Mouse (Mus musculus) kidney, postnatal 14 days (tissue): ENCODE measurements around the gene Zfp541.
A peak's percentile ranks its signal among the peaks of the same experiment; 100 is the strongest.

ENCODE experiments used
- DNase-seq: peaks from one replicate; pipeline ENCODE4 v3.0.0; 2022; ENCODE audit warnings: mixed read lengths

Zfp541 gene

DNA sequence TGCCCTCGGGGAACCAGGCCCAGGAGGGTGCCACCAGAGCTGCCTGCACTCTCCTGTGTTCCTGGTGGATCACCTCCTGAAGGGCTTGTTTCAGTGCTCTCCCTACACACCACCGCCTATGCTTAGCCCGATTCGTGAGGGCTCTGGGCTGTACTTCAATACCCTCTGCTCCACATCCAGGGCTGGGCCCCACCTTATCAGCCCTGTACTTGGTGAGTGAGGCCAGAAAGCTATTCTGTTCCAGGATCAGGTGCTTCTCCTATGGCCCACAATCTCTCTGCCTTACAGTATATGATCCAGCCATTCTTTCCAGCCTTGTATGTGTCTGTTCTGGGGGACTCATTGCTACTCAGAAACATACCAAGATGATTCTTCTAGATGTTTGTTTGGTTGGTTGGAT lies 21.7 kb downstream of the Zfp541 start:
- no peak for DNase-seq

DNA sequence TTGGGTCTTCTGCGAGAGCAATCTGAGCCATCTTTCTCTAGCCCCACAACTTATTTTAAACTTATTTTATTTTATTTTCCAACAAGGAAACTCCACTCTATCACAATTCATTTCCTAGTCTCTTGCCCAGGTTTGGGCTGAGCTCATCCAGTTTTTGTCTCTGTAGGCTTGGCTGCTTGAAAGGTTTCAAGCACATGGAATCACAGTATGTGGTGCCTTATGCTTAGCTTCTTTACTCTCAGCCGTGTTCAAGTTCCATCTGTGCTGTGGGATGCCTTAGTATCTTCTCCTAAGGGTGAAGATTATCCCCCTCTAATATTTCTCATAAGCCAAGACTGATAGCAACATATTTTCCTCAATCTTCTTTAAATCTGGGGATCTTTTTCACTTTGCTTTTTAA lies 26.0 kb downstream of the Zfp541 start:
- DNase-seq: no peak

DNA sequence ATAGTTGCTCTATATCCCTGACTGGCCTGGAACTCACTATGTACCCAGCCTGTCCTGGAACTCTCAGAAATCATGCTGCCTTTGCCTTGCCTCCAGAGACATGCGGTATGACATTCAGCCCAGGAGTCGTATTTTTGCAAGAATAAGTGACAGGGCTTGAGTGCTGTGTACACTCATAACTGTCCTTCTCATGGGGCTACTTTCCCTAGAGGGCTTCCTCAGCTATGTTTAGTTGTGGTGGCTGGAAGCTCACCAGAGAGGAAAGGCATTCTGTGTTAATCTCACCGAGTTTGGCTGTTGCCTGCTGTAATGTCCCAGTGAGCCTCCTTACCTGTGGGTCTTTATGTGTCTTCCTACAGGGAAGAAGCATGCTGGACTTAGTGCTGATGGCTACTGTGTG lies 33.0 kb downstream of the Zfp541 start:
- DNase-seq: no peak

DNA sequence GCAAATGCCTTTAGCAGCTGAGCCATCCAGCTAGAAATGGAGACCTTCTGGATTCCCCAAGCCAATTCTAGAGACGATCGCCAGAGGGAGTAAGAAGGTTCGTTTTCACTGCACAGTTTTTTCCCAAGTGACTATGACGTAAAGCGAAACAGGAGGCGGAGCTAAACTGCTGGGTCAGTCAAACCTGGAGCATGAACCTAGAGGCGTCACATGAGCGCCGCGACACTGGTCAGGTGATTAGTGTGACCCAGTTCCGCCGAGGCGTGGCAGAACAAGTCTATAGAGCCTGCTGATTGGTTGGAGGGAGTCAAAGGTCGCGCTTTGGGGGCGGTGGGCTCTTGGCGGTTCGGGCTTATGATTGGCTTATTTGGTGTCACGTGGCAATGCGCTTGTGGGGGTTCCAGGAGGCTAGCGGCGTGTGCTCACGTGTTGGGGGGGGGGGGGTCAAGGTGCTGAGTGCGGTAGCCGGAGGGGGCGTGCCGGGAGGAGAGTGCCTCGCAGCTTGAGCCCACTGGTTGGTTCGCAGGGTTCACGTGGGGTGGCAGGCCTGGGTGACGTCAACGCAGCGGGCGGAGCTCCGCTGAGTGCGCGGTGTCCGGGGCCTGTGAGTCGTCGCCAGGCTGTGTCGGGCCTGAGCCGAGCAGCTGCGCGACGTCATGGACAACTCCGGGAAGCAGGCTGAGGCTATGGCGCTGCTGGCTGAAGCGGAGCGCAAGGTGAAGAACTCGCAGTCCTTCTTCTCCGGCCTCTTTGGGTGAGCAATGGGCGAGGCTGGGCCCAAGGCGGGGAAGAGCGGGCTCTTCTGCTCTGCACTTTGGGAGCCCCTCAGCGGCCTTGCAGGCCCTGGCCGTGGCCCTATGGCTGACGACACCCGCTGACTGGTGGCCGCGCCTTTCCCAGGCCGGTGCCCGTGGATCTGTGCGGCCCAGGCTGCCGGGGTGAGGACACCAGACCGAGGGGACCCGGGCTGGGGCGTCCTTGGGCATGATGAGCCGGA lies 36.7 kb downstream of the Zfp541 start, which contains the start of gene Napa:
TSS of gene Napa (plus strand) at position 438 of the 997 bp plus-strand sequence.
- peak; percentile 100 for DNase-seq

DNA sequence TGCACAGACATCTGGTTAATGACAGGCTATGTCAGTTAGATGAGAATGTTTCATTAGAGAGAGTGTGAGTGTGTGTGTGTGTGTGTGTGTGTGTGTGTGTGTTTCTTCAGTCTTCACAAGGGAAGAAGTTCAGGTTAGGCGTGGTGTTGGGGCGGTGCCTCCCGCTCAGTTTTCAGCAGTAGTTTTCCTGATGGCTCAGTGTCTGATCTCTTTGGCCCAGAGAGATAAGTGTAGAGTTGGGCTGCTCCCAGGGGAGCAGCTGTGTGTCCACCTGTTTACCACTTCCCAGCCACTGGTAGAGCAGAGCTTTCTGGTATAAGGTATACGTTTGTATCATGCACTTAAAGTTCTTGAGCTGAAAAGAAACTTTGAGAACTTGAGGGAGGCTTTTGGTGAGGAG lies 38.3 kb downstream of the Zfp541 start:
- no peak for DNase-seq

DNA sequence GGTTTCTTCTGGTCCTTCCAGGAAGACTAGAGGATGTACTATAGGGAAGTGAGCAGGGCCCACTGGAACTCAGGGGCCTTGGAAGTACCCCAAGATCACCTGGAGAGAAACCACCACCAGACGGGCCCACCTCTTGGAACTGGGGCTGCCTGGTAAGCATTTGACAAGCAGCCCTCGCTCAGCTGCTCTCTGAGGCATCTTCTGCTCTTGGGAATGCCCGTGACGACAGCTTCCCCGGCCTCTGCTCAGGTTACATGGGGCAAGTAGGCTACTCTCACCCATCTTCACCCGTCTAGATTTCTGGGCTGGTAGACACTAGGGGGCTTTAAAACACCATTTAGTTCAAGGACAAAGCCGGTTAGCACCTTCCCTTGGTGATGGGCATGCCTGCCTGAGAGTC lies 39.5 kb downstream of the Zfp541 start:
- no peak for DNase-seq

DNA sequence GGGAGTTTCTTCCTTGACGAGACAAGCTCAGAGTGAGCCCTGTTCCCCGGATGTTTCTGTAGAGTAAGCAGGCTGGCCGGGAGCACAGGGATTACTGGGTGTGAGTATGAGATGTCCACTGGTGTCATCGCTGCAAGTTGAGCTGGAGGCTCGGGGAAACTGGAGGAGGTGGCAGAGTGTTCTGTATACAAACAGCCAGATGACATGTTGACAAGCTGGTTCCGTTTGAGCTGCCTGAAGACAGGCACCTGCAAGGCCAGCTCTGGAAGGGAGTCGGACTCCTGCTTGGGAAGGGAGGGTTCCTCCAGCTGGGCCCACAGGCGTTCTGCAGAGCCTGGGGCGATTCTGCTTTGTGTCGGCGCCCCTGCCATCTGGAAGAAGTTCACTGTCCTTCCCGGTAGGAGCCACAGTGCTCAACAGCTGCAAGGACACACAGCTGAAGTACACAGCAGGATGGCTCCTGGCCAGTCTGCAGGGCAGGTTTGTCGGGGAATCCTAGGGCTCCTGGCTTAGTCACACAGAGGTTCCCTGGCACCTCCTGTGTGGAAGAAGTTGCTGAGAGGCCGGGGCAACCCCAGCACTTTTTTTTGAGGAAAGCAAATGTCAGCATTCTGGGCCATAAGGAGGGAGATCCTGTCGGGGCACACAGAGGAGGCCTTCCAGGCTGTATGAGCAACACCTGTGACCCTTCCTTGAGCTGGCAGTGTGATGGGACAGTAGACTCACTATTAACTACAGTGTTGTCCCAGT lies 40.3 kb downstream of the Zfp541 start:
- DNase-seq: no peak

DNA sequence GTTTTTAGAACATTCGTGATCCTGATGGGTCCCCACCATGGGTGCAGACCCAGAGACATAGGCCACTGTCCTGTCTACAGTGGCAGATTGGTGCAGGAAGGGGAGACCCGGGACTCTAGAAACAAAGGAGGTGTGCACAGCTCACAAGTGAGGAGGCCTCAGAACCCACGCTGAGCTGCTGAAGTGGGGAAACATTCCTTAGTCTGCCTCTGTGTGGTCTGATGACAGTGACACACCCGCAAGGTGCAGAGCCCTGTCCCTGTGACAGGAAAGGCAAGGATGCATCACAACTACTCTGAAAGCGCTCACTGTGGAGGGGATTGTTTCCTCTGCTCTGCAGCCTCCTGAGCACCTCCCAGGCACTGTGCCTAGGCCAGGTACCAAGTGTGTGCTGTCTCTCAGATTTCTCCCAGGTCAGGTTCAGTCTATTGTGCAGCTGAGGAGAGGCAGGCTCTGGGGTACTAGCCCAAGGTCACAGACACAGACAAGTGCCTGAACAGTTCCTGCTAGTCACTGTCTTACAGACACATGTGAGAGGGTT lies 41.1 kb downstream of the Zfp541 start:
- no peak for DNase-seq

DNA sequence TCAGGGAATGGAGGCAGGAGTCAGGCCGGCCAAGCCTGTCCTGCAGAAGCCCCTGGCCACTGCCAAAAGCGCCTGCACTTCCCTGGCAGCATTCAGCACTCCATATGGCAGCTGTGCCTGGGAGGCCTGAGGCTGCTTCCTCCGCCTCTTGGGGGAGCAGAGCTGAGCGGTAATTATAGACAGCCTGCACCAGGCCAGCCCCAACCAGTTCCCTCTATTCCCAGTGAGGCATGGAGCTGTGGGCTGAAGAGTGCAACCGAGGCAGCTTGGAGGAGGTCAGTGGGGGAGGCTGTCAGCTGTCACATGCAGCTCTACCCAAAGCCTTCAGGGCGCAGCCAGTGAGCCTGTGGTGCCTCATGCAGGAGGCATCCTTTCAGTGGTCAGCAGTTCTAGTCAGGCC lies 42.1 kb downstream of the Zfp541 start:
- no peak for DNase-seq

DNA sequence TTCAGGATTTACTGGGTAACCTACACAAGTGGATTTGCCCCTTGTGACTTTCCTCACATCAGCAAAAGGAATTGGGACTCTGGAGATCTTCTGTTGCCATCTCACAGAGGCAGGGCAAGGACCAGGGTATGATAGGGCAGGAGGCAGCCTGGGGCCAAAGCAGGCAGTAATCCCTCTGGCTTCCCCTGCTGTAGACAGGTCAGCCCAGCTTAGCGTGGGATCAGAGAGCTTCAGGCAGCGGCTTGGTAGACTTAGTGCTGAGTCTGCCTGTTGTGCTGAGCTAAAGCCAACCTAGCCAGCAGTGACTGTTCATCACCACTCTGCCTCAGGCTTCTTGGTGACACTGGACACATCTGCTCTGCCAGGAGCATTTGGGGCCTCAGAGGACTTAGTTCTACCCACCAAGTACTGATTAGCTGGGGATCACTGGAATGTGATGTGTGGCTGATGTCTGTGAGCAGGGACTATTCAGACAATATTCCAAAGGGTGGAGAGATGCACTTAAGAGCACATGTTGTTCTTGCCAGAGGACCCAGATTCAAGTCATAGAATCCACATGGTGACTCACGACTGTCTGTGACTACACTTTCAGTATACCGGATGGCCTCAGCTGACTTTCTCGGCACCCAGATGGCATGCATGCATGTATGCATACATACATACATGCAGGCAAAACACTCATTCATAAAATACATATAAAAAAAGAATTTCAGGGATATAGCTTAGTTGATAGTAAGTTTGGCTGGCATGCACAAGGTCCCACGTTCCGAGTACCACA lies 43.2 kb downstream of the Zfp541 start:
- no peak for DNase-seq

DNA sequence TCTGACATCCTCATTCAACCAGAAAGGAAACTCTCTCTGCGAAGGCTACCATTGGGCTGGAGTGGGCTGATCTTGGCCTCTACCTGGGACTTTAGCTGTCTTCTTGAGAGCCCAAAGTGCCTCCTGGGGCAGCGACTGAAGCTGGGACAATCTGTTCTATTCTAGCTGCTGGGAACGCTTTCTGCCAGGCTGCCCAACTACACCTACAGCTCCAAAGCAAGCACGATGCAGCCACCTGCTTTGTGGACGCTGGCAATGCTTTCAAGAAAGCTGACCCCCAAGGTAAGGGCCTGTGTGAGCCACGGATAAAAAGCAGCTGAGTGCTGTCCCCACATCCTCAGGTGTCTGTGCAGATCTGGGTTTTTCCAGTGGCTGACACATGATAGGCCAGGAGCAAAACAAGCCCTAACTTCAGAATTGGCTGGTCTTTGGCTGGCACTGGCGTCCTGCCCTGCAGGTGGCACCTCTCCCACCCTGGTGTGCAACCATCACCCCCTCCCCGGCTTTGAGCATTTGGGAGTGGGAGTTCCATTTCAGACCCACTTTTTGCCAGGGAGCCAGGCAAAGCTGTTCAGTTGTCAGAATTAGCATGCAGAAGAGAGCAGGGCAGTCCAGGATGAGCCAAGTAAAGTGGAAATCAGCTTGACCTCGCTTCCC lies 47.4 kb downstream of the Zfp541 start:
- DNase-seq: no peak

DNA sequence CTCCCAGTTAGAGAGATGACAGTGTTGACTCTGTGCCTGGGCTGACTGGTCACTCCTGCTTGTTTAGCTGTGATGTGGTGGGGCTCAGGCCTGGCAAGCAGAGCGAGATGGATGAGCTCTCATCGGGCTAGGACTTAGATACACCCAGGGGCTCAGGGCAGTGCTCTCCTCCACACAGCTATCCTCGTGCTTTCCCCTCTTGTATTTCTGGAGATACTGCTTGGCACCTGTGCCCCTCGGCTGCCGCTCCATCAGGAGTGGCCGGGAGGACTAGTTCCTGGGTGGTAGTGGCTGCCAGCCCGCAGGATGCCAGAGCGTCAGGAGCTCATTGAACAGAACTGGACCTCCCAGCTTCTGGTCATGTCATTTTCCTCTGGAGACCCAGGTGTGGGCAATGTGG lies 48.5 kb downstream of the Zfp541 start:
- no peak for DNase-seq

DNA sequence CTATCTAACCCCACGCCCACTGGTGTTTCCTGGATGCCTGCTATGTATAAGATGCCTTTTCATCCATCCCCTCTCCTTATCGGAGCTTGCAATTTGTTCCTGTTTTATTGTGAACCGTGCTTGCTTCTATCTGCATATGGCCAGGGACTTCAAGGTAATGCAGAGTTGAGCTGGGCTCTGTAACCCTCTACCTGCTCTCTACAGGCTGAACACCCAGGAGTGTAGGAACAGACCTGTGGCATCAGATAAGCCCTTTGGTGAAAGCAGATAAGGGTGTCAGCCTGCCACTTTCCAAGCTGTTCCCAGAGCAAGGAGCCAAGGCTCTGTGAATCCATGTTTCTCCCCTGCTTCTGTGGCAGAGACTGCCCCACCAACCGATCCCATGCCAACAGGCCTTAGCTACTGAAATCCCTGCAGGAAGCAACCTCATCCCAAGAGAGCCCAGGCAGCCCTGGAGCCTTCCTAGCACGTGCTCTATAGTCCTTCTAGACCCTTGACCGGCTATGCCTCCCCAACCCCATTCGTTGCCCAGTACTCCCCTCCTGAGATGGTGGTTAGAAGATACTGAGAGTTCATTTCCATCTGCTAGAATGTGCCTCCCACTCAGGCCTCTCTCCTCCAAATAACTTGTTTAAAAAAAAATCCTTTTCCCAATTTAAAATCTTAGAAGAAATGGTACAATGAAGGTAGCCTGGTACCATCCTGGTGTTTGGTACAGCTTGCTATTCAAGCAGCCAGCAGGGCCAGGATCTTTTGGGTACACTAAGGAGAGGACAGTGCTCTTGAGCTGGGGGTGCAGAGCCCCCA lies 49.9 kb downstream of the Zfp541 start:
- DNase-seq: no peak

DNA sequence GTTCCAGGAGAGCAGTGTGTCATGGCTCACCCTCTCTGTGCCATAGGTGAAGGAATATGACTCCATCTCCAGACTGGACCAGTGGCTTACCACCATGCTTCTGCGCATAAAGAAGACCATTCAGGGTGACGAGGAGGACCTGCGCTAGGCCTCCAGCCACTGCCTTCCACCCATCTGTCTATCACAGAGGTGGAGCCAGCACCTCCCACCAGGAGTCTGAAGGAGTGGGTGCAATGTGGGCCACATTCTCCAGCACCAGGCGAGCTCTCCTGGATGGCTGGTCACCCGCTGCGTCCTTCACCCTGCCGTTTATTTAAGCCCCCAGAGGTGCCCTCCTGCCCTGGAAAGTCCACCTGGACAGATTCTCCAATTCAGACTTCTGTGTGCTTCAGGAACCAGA lies 54.8 kb downstream of the Zfp541 start:
- DNase-seq: no peak

DNA sequence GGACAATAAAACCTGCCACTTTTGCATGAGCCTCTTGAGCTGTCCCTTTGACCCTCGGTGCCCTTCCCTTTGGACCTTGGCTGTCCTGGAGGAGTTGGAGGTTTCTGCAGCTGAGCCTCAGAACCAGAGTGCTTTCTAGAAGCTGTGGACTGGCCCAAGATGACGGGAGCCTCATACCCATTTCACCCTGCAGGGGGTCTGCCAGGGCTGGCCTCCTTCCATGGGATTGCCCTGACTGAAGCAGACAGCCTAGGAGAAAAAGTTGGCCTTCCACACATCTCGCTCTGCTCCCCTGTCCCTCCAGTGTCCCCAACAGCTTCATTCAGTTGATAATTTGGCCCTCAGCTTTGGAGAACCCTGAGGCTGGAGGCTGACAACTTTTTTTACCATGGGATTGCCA lies 55.5 kb downstream of the Zfp541 start:
- DNase-seq: no peak

DNA sequence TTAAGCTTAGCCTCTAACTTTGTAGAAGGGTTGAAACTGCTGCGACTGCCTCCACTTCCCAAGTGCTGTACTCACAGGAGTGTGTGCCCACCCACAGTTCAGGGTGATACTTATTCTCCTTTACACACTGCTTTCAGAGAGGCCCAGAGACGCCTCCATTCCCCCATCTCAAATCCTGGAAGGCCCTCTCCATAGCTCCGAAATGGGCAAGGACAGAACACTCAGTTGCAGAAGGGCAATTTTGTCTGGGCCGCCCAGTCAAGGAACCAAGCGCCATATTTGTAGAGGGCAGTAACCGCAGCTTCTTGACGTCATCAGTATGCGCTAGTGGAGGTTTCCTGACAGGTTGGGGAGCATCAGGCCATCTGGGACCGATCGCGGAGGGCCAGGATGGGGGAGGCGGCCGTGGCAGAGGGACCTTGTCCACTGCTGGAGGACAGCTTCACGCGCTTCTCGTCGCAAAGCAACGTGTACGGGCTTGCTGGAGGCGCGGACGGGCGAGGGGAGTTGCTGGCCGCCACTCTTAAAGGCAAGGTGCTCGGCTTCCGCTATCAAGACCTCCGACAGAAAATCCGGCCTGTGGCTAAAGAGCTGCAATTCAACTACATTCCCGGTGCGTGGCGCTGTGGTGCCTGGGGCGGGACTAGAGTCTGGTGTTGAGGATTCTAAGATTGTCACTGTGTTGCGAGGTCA lies 58.1 kb downstream of the Zfp541 start, which contains the start of gene Kptn:
TSS of gene Kptn (plus strand) at position 327 of the 693 bp plus-strand sequence.
- DNase-seq: peak; percentile 92

DNA sequence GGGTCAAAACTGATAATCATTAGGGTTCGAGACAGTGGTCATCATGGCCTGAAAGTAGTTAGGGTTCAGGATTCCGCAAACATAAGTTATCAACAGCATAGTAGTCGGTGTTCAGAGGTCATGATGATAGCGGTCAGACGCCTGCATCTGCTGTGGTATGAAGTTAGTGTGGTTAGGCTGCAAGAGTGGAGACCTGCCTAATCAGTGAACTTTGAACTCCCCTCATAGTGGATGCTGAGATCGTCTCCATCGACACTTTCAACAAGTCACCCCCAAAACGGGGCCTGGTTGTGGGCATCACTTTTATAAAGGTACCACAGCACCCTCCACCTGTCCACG lies 58.6 kb downstream of the Zfp541 start:
- DNase-seq: no peak

DNA sequence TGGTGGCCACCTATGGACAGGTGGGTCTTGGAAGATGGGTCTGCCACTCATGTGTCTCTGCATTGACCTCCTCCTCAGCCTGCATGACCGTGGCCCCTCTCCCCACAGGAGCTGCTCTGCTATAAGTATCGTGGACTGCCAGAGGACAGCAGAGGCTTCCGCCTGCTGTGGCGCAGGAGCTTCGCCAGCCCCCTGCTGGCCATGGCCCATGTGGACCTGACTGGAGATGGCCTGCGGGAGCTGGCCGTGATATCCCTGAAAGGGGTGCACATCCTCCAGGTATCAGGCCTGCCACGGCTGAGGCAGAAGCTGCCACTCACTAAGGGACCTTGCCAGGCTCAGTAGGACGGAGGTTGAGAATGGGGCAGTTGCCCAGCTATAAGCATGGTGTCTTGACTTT lies 64.2 kb downstream of the Zfp541 start:
- DNase-seq: no peak

DNA sequence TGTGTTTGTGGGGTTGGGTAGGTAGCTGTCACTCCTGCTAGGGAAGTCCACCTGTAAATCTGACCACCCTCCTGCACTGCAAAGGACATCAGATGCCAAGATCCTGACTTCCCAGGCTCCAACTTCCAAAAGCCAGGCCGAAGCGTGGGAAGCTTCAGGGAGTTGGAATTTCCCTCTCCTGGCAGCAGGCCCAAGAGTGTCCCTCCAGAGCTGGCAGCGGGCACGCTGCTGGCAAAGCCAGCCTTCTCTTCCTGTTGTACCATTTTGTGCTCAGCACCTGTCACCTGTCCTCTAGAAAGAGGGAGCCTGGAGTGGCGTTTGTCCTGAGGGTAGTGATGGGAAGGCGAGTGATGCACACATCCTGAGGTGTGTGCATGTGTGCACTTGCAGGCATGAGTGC lies 66.7 kb downstream of the Zfp541 start:
- DNase-seq: no peak

DNA sequence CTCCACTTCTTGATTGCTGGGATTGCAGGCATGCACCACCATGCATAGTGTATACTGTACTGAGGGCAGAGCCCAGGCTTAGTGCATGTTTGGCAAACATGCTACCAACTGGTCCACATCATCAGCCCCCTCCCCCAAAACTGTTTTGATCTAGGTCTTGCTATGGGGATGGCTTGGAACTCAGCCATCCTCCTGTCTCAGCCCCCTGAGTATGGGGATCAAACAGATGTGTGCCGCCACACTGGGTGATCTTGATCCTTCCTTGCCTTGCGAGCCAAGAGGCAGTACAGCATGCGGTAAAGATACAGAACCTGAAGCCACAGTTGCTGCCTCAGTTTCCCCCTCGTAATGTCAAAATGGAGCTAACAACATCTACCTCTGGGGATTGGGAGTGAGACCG lies 67.3 kb downstream of the Zfp541 start:
- no peak for DNase-seq

DNA sequence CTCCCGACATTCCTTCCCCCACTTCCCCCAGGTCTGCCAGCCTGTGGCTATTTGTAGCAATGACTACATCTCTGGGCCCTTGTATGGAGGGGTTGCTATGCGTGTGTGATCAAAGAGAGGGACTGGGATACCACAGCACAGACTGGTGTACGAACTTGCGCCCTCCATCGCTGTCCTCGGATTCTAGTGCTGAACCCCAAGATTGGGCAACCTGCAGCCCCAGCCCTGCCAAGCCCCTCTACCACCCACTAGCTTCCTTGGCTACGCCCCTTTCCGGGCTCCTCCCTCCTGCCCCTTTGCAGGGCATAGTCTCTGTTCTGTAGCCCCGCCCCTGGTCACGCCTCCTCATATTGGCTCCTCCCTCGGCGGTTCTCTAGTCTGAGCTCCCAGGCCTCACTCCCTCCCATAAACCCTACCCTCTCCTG lies 67.8 kb downstream of the Zfp541 start, which contains the start of gene Slc8a2:
TSS of gene Slc8a2 (plus strand) at position 406 of the 425 bp plus-strand sequence.
- DNase-seq: peak; percentile 84
